Mouse (Mus musculus): ENCODE measurements at regions not wholly inside any gene's neighbourhood (a gene's known extent, or its start where the extent isn't known, plus 50 kb on each side); places are given as distances from the start of the nearest gene placed in this dataset.

DNA sequence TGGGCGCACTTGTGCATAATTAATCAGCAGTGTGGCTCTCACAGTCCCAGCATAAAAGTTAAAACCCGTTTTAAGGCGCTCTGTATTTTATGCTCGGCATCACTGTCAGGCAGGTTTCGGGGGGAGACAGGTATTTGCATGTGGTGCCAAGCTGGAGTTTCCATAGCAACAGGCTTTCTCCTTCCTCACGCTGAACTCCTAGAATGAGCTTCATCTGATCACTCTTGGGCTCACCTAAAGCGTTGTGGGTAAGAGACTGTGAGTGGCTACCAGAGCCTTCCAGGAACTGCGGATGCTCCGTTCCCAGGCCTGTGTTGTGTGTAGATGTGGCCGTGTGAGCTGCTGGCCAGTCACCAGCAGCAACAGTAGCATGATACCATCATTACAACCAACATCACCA lies 161.5 kb downstream of the Ajap1 start:
- H3K9me3 ChIP-seq, result no peaks in the 10 kb centered on the region

DNA sequence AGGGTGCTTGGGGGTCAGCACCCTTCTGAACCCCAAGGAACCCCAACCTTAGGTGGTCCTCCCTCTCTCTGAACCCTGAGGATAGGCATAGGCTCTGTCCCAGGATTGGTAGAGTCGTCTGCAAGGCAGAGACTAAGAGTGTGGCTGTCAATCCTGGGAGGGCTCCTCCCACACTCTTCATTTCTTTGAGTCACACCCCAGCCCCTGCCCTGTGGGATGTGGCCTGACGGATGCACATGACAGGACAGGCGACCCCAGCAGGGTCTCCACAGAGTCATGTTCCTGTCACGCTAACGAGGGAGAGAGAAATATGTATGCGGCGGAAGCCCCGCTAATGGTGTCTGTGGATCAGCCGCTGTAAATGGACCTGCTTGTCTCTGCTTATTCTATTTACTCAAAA lies 162.0 kb downstream of the Ajap1 start:
- Histone ChIP-seq H3K9ac (no peak overlapping the region), H3K27me3 (replicated peaks) (no peaks in the 10 kb centered on the region), H3K36me3 (no peaks in the 10 kb centered on the region), H3K9me3 (no peaks in the 10 kb centered on the region), H3K4me2 (replicated peaks) (no peak overlapping the region), H3K27ac (no peak overlapping the region), H3K4me1 (replicated peaks) (no peaks in the 10 kb centered on the region), H3K4me3 (replicated peaks) (no peak overlapping the region)
- 77% methylated on average over 9 of the region's 9 CpGs for WGBS
- ATAC-seq, result no peak

More for the DNA sequence above, 161.5 kb downstream of the Ajap1 start:
- no peaks in the 10 kb centered on the region for H3K36me3 ChIP-seq
- no peak overlapping the region for H3K9ac ChIP-seq
- 77% methylated on average over 10 of the region's 10 CpGs for WGBS
- no peak overlapping the region for H3K27ac ChIP-seq
- no peaks in the 10 kb centered on the region for H3K27me3 ChIP-seq (replicated peaks)
- no peak overlapping the region for H3K4me3 ChIP-seq (replicated peaks)
- H3K4me2 ChIP-seq (replicated peaks), result no peak overlapping the region
- no peaks in the 10 kb centered on the region for H3K4me1 ChIP-seq (replicated peaks)
- ATAC-seq, result no peak

GRCm38 (mm10) chr4:153316964-153317724 lies 165.5 kb downstream of the Ajap1 start:
- no peaks in the 10 kb centered on the region for H3K4me1 ChIP-seq (replicated peaks)
- no peak overlapping the region for H3K4me3 ChIP-seq (replicated peaks)
- no peak overlapping the region for H3K9ac ChIP-seq
- WGBS, result 77% methylated on average over 16 of the region's 16 CpGs
- no peak overlapping the region for H3K4me2 ChIP-seq (replicated peaks)
- no peak overlapping the region for H3K27ac ChIP-seq
- H3K27me3 ChIP-seq (replicated peaks), result no peaks in the 10 kb centered on the region
- no peaks in the 10 kb centered on the region for H3K9me3 ChIP-seq
- ATAC-seq, result no peak
- H3K36me3 ChIP-seq, result no peaks in the 10 kb centered on the region

- Histone ChIP-seq H3K27me3 (replicated peaks) (no peaks in the 10 kb centered on the region), H3K9me3 (no peaks in the 10 kb centered on the region), H3K4me1 (replicated peaks) (no peaks in the 10 kb centered on the region), H3K36me3 (no peaks in the 10 kb centered on the region), H3K9ac (no peak overlapping the region), H3K27ac (no peak overlapping the region), H3K4me3 (replicated peaks) (no peak overlapping the region), H3K4me2 (replicated peaks) (no peak overlapping the region)
- 80% methylated on average over 4 of the region's 4 CpGs for WGBS
- no peak for ATAC-seq
These were observed 166.1 kb downstream of the Ajap1 start for GRCm38 (mm10) chr4:153316519-153316918.

- Histone ChIP-seq H3K36me3 (no peaks in the 10 kb centered on the region), H3K4me2 (replicated peaks) (no peak overlapping the region), H3K4me3 (replicated peaks) (no peak overlapping the region), H3K27ac (no peak overlapping the region), H3K9me3 (no peaks in the 10 kb centered on the region), H3K9ac (no peak overlapping the region), H3K27me3 (replicated peaks) (no peaks in the 10 kb centered on the region), H3K4me1 (replicated peaks) (no peaks in the 10 kb centered on the region)
- 90% methylated on average over 12 of the region's 12 CpGs for WGBS
- no peak for ATAC-seq
These were observed 168.7 kb downstream of the Ajap1 start for GRCm38 (mm10) chr4:153313961-153314360.

- no peak overlapping the region for H3K27ac ChIP-seq
- H3K36me3 ChIP-seq, result no peaks in the 10 kb centered on the region
- no peak overlapping the region for H3K9ac ChIP-seq
- H3K27me3 ChIP-seq (replicated peaks), result no peaks in the 10 kb centered on the region
- H3K4me1 ChIP-seq (replicated peaks), result no peaks in the 10 kb centered on the region
- no peak for ATAC-seq
- no peaks in the 10 kb centered on the region for H3K9me3 ChIP-seq
- H3K4me2 ChIP-seq (replicated peaks), result no peak overlapping the region
- H3K4me3 ChIP-seq (replicated peaks), result no peak overlapping the region
- 61% methylated on average over 5 of the region's 5 CpGs for WGBS
These were observed 171.0 kb downstream of the Ajap1 start for GRCm38 (mm10) chr4:153311574-153311973.

- H3K27me3 ChIP-seq (replicated peaks), result no peaks in the 10 kb centered on the region
- H3K4me2 ChIP-seq (replicated peaks), result no peak overlapping the region
- H3K9ac ChIP-seq, result no peak overlapping the region
- ATAC-seq, result peak; percentile 62
- H3K9me3 ChIP-seq, result no peaks in the 10 kb centered on the region
- no peaks in the 10 kb centered on the region for H3K36me3 ChIP-seq
- WGBS, result 6% methylated on average over 2 of the region's 2 CpGs
- no peaks in the 10 kb centered on the region for H3K4me1 ChIP-seq (replicated peaks)
- no peak overlapping the region for H3K27ac ChIP-seq
- no peak overlapping the region for H3K4me3 ChIP-seq (replicated peaks)
These were observed 172.0 kb downstream of the Ajap1 start for GRCm38 (mm10) chr4:153310641-153311040.

DNA sequence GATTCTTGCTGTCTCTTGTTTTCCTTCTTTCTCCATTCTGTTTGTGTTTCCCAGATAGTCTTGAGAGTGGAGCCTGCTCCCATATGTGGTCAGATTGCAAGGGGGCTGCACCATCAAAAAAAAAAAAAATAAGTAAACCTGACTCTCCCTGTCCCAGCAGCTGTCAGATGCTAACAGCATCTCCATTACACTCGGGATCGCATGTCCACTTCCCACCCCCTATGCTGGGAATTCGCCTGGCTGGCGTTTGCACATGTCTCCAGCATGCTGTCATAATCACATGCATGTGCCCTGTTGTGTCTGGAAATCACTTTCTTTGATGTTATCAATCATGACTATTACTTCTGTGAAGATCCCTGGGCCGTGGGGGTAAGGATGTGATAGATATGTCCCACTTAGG lies 179.1 kb downstream of the Ajap1 start:
- Histone ChIP-seq H3K27me3 (replicated peaks) (no peaks in the 10 kb centered on the region), H3K9ac (no peak overlapping the region), H3K27ac (no peak overlapping the region), H3K4me2 (replicated peaks) (no peak overlapping the region), H3K4me1 (replicated peaks) (no peaks in the 10 kb centered on the region), H3K36me3 (no peaks in the 10 kb centered on the region), H3K4me3 (replicated peaks) (no peak overlapping the region), H3K9me3 (no peaks in the 10 kb centered on the region)
- 81% methylated on average over 5 of the region's 5 CpGs for WGBS
- ATAC-seq, result no peak

DNA sequence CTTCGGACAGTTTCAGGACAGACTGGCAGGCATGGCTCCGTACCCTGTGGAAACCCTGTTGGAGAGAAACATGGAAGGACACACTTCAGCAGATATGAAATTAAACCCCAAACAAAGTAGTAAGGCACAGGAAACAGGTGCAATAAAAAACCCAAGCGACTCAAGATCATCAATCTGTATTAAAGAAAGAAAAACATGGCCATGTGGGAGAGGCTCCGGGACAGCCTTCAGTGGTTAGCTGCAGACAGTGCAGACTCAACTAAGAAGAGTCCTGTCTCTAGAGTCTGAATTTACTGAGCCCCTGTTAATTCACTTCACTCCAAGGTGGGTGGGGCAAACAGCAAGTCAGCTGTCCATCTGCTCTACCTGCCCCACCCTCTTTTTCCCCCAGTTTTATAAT lies 179.8 kb downstream of the Ajap1 start:
- WGBS, result 71% methylated on average over 4 of the region's 4 CpGs
- Histone ChIP-seq H3K4me2 (replicated peaks) (no peak overlapping the region), H3K27ac (no peak overlapping the region), H3K9me3 (no peaks in the 10 kb centered on the region), H3K4me3 (replicated peaks) (no peak overlapping the region), H3K9ac (no peak overlapping the region), H3K36me3 (no peaks in the 10 kb centered on the region), H3K4me1 (replicated peaks) (no peaks in the 10 kb centered on the region), H3K27me3 (replicated peaks) (no peaks in the 10 kb centered on the region)
- ATAC-seq, result no peak

DNA sequence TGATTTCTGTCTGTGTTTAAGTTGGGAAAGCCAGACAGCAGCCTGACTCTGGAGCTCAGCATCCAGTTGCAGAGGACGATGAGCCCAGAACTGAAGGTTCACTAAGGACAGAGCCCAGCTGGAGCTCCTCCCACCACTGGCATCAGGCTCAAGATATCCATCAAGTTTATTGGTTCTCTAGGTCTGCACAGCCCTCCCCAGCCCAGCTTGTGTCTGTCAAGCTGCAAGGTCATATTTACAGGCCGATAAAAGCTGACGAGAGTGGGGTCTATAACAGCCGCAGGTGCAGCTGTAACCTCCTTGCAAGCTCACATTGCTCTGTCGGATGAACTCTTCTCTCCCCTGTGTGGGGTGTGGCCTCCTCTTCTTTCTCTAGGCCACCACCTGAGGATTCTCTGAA lies 184.3 kb downstream of the Ajap1 start:
- 50% methylated on average over 5 of the region's 5 CpGs for WGBS
- Histone ChIP-seq H3K4me3 (replicated peaks) (no peak overlapping the region), H3K9ac (no peak overlapping the region), H3K4me1 (replicated peaks) (no peaks in the 10 kb centered on the region), H3K4me2 (replicated peaks) (no peak overlapping the region), H3K27me3 (replicated peaks) (no peaks in the 10 kb centered on the region), H3K27ac (no peak overlapping the region), H3K9me3 (no peaks in the 10 kb centered on the region), H3K36me3 (no peaks in the 10 kb centered on the region)
- no peak for ATAC-seq

DNA sequence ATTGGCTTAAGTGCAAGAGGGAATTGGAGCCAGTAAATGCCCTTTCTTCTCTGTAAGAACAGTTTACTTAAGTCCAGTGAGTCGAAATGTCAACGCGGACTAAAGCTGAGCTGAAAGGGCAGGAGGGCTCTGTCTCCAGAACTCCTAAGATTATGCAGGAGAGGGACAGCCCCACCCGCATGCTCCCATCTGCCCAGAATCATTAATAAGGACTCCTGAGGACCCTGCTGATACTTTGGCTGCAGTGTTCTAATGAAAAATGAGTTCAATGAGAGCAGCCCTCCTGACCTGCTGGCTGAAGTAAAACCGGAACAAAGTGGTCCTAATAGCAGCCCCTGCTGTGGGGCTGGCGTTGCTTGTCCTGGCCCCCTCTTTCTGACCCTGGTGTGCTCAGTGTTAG lies 187.8 kb downstream of the Ajap1 start:
- no peak overlapping the region for H3K27ac ChIP-seq
- H3K4me2 ChIP-seq (replicated peaks), result no peak overlapping the region
- ATAC-seq, result no peak
- H3K9ac ChIP-seq, result no peak overlapping the region
- H3K9me3 ChIP-seq, result no peaks in the 10 kb centered on the region
- 41% methylated on average over 6 of the region's 6 CpGs for WGBS
- H3K4me3 ChIP-seq (replicated peaks), result no peak overlapping the region
- H3K4me1 ChIP-seq (replicated peaks), result no peaks in the 10 kb centered on the region
- no peaks in the 10 kb centered on the region for H3K36me3 ChIP-seq
- no peaks in the 10 kb centered on the region for H3K27me3 ChIP-seq (replicated peaks)

DNA sequence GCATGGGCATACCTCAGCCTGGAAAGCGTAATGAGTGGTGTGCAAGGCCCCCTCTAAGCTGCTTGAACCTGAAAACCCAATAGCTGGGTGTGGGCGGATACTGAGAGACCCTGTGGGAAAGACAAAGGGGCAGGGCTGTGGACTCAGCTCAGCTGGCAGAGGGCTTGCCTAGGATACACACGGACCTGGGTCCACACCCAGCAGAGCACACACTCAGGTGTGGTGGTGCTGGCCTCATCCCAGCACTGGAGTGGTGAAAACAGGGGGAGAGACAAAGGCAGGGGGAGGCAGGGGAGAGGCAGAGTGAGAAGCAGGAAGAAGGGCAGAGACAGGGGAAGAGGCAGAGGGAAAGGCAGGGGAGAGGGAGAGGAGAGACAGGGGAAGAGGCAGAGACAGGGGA lies 189.5 kb downstream of the Ajap1 start:
- 0 out of 2 replicates have a peak, but pooled peaks have one; percentile 34 for ATAC-seq
- no peak overlapping the region for H3K4me2 ChIP-seq (replicated peaks)
- H3K9ac ChIP-seq, result no peak overlapping the region
- H3K27me3 ChIP-seq (replicated peaks), result no peaks in the 10 kb centered on the region
- no peaks in the 10 kb centered on the region for H3K36me3 ChIP-seq
- H3K4me1 ChIP-seq (replicated peaks), result no peaks in the 10 kb centered on the region
- H3K4me3 ChIP-seq (replicated peaks), result no peak overlapping the region
- WGBS, result 55% methylated on average over 3 of the region's 3 CpGs
- no peaks in the 10 kb centered on the region for H3K9me3 ChIP-seq
- H3K27ac ChIP-seq, result no peak overlapping the region

DNA sequence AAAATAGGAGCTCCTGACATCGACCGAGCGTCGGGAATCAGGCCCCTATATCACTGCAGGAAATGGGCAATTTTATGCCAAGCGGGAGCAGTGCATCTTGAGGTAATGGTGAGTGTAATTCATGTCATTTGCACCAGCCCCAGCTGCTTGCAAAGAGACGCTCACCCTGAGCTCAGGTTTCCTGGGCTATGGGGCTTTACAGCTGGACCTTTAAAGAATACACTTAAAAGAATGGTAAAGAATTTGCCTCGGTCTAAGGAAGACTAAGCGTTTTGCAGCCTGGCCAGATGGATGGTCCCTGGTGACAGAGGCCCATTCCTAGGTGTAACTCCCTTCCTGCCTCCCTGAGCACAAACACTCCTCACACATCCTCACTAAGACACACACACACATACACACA lies 194.2 kb downstream of the Ajap1 start:
- Histone ChIP-seq H3K9me3 (no peaks in the 10 kb centered on the region), H3K4me2 (replicated peaks) (no peak overlapping the region), H3K36me3 (no peaks in the 10 kb centered on the region), H3K27me3 (replicated peaks) (no peaks in the 10 kb centered on the region), H3K4me3 (replicated peaks) (no peak overlapping the region), H3K9ac (no peak overlapping the region), H3K27ac (no peak overlapping the region), H3K4me1 (replicated peaks) (no peaks in the 10 kb centered on the region)
- no peak for ATAC-seq
- WGBS, result 62% methylated on average over 8 of the region's 8 CpGs

All from intestine, embryonic 15.5 days (tissue).